Mouse (Mus musculus) embryonic fibroblast, embryonic 13.5 days (primary cell): ENCODE data around the gene Atp10a. TPM values are rescaled to one million over a fixed set of nuclear protein-coding genes. Genes with fewer than 3 reads are reported as not detected.

Experiments used
- H3K27ac ChIP-seq: 2 replicates; pipeline ENCODE4 v1.5.1; 2012; ENCODE audit warnings: low read length, control low read depth, inconsistent platforms; ENCODE audit not compliant: insufficient read depth
- H3K4me1 ChIP-seq: 2 replicates; pipeline ENCODE4 v1.6.1; 2011; ENCODE audit warnings: low read length; ENCODE audit not compliant: control insufficient read depth, insufficient read depth
- H3K4me3 ChIP-seq: 2 replicates; pipeline ENCODE4 v1.5.1; 2011; ENCODE audit warnings: mild to moderate bottlenecking, control low read depth, low read length; ENCODE audit not compliant: insufficient read depth
- CTCF ChIP-seq: IDR thresholded peaks from 2 replicates; pipeline ENCODE4 v1.5.1; 2011; ENCODE audit warnings: mild to moderate bottlenecking, control low read depth, low read length, moderate library complexity, borderline replicate concordance; ENCODE audit not compliant: insufficient read depth
- POLR2A ChIP-seq: IDR thresholded peaks from 2 replicates; pipeline ENCODE4 v1.6.1; 2011; ENCODE audit warnings: low read depth, mild to moderate bottlenecking, control low read depth, low read length, moderate library complexity
- polyA plus RNA-seq: library from polyadenylated mRNA; stranded (reverse); fragments of >200 nt; gene quantifications from 2 replicates; pipeline ENCODE4 v1.2.4, GENCODE M21; 2011; ENCODE audit warnings: low read depth; ENCODE audit not compliant: missing spikeins, insufficient read length

Gene Atp10a
- polyA plus RNA-seq, 1 experiment, result 17.2 TPM

DNA sequence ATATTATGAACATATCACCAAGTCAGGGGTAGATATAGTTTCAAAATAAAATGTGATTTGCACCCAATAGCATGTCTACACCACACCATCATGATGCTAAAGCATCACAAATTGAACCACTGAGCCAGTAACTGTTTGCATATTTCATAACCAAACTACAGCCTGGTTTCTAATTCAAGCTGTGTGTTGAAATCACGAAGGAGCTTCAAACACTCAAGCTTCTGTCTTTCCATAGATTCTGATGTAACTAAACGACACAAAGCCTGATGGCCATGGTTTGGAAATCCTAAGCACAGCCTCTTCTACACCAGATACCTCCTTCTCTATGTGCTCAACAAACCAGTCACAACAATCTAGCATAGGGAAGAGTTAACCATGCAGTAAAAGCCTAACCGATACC is 207.2 kb downstream of the Atp10a start:
- Histone ChIP-seq H3K4me3 (no peak overlapping the region), H3K27ac (no peak overlapping the region), H3K4me1 (no peaks in the 10 kb centered on the region)
- TF ChIP-seq CTCF (no peak), POLR2A (no peak)

DNA sequence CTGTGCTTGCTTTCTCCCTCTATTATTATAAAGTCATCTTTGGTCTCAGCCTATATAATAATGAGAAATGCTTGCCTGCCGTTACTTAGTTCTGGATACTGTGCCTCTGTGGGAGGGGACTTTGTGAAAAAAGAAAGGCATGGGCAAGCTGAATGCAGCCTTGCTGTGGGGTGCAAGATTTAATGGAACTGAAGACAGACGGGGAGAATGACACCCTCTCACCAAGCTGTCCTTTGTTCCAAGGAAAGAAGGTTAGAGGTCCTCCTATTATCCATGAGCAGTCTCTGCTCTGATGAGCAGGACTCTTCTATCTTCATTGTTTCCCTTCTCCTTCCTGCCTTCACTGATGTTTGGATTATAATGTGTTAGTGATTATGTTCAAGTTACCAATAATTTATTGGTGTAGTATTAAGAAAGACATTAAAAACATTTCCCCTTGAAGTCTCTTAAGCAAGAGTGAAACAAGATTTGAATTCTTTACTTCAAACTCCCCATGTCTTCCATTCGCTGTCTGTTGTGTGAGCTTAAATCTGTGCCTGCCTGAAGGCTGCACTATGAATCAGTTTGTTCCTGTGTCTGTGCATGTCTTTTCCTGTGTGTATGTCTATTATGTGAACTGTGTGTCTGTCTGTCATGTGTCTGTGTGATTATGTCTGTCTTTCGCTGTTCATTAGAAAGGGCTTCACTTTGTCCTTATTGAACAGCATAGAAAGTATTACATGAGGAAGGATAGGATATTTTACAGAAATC is 211.1 kb downstream of the Atp10a start:
- TF ChIP-seq POLR2A (no peak), CTCF (no peak)
- H3K27ac ChIP-seq, result no peak overlapping the region
- no peaks in the 10 kb centered on the region for H3K4me1 ChIP-seq
- no peak overlapping the region for H3K4me3 ChIP-seq

DNA sequence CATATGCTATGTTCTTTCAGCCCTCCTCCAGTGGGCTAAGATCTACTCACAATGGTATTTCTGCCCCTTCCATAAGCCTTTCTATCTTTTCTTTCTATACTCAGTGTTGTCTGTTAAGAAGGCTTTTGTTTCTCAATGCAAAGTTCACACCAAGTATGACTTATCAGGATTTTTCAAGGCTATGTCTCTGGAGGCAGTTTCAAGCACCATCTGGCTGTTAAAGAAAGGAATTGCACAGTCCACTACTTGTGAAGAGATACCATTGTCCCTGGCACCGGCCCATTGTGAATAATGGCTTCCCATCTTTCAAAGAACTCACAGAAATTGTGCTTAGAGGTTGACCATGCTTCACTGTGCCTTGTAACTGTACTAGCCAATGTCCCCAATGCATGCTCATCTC is 214.7 kb downstream of the Atp10a start:
- no peak overlapping the region for H3K4me3 ChIP-seq
- TF ChIP-seq POLR2A (no peak), CTCF (no peak)
- no peaks in the 10 kb centered on the region for H3K4me1 ChIP-seq
- no peak overlapping the region for H3K27ac ChIP-seq

DNA sequence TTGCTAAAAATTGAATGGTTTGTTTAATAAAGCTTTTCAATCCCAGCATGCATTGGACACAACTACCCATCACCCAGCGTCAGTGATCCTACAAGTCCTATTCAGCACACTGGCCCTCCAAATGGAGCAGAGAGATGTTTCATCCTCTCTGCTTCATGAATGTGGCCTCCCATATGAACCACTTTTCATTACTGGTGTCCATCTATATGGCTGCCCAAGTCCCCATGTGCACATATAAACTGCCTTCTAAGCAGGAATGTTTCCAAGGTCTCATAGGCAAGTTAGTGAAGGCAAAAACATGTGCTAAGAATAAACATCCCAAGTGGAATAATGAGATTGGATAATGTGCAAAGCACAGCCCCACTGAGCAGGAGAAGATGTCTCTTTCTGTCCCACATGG is 217.7 kb downstream of the Atp10a start:
- Histone ChIP-seq H3K27ac (no peak overlapping the region), H3K4me3 (no peak overlapping the region), H3K4me1 (no peaks in the 10 kb centered on the region)
- TF ChIP-seq CTCF (no peak), POLR2A (no peak)
